Mouse (Mus musculus): ENCODE measurements around the gene Znrd1. TPM values are rescaled to one million over a fixed set of nuclear protein-coding genes. Genes with fewer than 3 reads are reported as not detected.

Gene Znrd1
- polyA plus RNA-seq, 1 experiment from 2014 or later, result 97.2 TPM

DNA sequence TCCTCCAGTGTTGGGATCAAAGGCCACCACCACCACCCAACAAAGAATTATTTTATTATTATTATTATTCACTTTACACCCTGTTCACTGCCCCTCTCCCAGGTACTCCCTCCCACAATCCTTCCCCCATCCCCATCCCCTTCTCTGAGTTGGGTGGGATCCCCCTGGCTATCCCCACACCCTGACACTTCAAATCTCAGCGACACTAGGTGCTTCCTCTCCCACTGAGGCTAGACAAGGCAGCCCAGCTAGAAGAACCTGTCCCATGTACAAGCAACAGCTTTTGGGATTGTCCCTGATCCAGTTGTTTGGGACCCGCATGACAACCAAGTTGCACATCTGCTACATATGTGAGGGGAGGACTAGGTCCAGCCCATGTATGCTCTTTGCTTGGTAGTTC lies 5.7 kb downstream of the Znrd1 start:
- H3K9me3 ChIP-seq (ENCODE audit: control insufficient read depth, low read depth, low read length), result no peaks in the 10 kb centered on the region
- H3K9ac ChIP-seq (replicated peaks; ENCODE audit: low read depth, low read length), result no peak overlapping the region
- H3K27ac ChIP-seq (ENCODE audit: low read length), result no peak overlapping the region
- peaks cover 9% of the 10 kb centered on the region for H3K4me1 ChIP-seq (ENCODE audit: control insufficient read depth, insufficient read depth, low read length)
- no peak overlapping the region for H3K4me3 ChIP-seq (ENCODE audit: low read depth, low read length)
- no peak overlapping the region for H3K4me2 ChIP-seq (replicated peaks; ENCODE audit: low read depth, low read length)
- H3K27me3 ChIP-seq (ENCODE audit: control insufficient read depth, insufficient read depth, low read length), result no peaks in the 10 kb centered on the region
- 90% methylated on average over 2 of the region's 2 CpGs for WGBS
- peaks cover 21% of the 10 kb centered on the region for H3K36me3 ChIP-seq (ENCODE audit: control insufficient read depth, insufficient read depth, low read length)
- ATAC-seq (ENCODE audit: insufficient number of reproducible peaks, insufficient read depth, low FRiP score, low read depth), result no peak

DNA sequence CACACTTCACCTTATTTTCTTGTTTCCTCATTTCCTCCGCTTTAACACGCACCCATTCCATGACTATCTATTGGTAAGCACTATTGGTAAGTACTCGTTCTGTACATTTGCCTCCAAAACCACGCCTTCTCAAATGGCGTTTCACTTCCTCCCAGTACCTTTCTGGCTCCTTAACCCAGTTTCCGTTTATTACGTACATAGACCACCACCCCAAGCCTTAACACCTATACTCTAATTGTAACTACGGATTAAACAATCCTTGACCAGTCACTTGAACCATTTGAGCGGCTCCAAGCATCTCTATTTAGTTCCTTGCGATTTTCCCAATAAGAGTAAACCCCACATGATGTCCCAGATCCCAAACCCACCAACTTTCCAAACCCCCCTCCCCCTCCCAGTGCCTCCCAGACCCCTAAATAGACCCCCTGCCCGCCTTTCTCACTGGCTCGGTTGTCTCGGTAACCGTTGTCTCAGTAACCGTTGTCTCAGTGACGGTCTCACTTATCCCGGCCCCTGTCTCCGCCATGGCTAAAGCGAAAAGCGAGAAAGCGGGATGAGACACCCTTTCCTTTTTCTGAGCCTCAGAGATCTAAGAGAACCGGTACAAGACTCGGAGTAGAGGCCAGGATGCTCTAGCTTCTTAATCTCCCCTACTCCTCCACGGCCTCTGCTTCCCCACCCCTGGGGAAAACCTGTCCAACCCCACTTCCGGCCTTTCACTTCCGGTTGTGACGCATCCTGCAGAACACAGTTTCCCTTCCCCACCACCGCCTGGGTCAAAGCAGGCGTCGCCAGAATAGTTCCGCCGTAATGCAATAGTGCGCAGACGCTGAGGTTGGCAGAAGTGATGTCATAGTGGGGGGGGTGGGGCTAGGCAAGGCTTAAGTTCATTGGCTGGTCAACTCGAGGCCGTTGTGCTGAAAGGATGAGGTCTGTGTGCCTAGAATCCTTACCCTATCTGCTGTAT lies 7.1 kb downstream of the Znrd1 start, which contains the start of gene Ppp1r11:
TSS of gene Ppp1r11 (minus strand) at position 761 of the 967 bp plus-strand sequence.
- Histone ChIP-seq H3K4me2 (replicated peaks; ENCODE audit: low read depth, low read length) (peak within 1 kb of the TSS; percentile 77), H3K9ac (replicated peaks; ENCODE audit: low read depth, low read length) (peak within 1 kb of the TSS; percentile 67), H3K27me3 (ENCODE audit: control insufficient read depth, insufficient read depth, low read length) (peaks cover 4% of the 10 kb centered on the region; the same call in 1 of the 2 replicates), H3K4me3 (ENCODE audit: low read depth, low read length) (peak within 1 kb of the TSS; percentile 77), H3K27ac (ENCODE audit: low read length) (0 out of 2 replicates have a peak within 1 kb of the TSS, but pooled peaks have one; percentile 21), H3K36me3 (ENCODE audit: control insufficient read depth, insufficient read depth, low read length) (peaks cover 21% of the 10 kb centered on the region), H3K4me1 (ENCODE audit: control insufficient read depth, insufficient read depth, low read length) (peaks cover 9% of the 10 kb centered on the region; the same call in 1 of the 2 replicates), H3K9me3 (ENCODE audit: control insufficient read depth, low read depth, low read length) (no peaks in the 10 kb centered on the region)
- WGBS, result 2% methylated on average over 36 of the region's 36 CpGs
- peak; percentile 98 for ATAC-seq (ENCODE audit: insufficient number of reproducible peaks, insufficient read depth, low FRiP score, low read depth)

DNA sequence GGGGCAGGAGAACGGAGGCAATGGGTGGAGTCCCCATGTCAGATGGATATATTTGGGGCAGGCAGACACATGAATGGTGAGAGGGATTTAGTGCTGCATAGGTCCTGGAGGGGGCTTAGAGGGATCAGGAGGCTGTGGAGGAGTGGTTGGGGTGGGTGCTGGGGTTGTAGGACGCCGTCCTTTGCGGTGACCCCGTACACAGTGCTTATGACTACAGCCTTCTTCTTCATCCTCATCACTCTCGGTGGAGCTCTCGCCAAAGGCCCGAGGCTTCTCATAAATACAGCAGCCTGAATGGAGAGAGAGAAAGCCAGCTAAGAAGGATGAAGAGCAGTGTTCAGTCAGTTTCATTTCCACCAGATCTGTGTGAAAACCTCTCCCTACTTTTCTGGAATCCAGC lies 9.1 kb downstream of the Znrd1 start:
- 97% methylated on average over 8 of the region's 8 CpGs for WGBS
- Histone ChIP-seq H3K4me1 (ENCODE audit: control insufficient read depth, insufficient read depth, low read length) (peaks cover 9% of the 10 kb centered on the region; the same call in 1 of the 2 replicates), H3K9me3 (ENCODE audit: control insufficient read depth, low read depth, low read length) (no peaks in the 10 kb centered on the region), H3K4me2 (replicated peaks; ENCODE audit: low read depth, low read length) (no peak overlapping the region), H3K27ac (ENCODE audit: low read length) (no peak overlapping the region), H3K27me3 (ENCODE audit: control insufficient read depth, insufficient read depth, low read length) (peaks cover 6% of the 10 kb centered on the region; the same call in 1 of the 2 replicates), H3K4me3 (ENCODE audit: low read depth, low read length) (no peak overlapping the region), H3K36me3 (ENCODE audit: control insufficient read depth, insufficient read depth, low read length) (peaks cover 12% of the 10 kb centered on the region), H3K9ac (replicated peaks; ENCODE audit: low read depth, low read length) (no peak overlapping the region)
- no peak for ATAC-seq (ENCODE audit: insufficient number of reproducible peaks, insufficient read depth, low FRiP score, low read depth)

DNA sequence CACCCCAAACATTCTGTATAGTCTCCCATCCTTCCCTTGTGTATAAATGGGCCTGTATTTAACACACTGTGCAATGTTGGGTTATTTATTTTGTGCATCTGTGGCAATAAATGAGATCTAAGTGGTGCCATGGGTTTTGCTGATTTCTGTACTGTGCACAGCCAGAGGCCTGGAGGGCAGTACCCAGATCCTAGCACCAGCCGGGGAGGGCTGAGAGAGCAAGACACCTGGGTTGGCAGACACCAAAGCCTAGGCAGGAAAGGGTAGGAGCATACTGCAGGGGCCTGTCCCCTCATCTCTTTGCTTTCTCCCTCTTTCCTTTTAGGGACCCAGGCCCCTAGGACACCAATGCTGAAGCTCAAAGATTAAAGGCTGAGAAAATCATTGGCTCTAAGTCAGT lies 10.1 kb downstream of the Znrd1 start:
- peaks cover 9% of the 10 kb centered on the region; the same call in 1 of the 2 replicates for H3K4me1 ChIP-seq (ENCODE audit: control insufficient read depth, insufficient read depth, low read length)
- no peak overlapping the region for H3K4me2 ChIP-seq (replicated peaks; ENCODE audit: low read depth, low read length)
- peaks cover 15% of the 10 kb centered on the region for H3K27me3 ChIP-seq (ENCODE audit: control insufficient read depth, insufficient read depth, low read length)
- no peak for ATAC-seq (ENCODE audit: insufficient number of reproducible peaks, insufficient read depth, low FRiP score, low read depth)
- H3K36me3 ChIP-seq (ENCODE audit: control insufficient read depth, insufficient read depth, low read length), result peaks cover 10% of the 10 kb centered on the region
- H3K9me3 ChIP-seq (ENCODE audit: control insufficient read depth, low read depth, low read length), result no peaks in the 10 kb centered on the region
- H3K27ac ChIP-seq (ENCODE audit: low read length), result no peak overlapping the region
- 93% methylated on average over 1 of the region's 1 CpGs for WGBS
- no peak overlapping the region for H3K9ac ChIP-seq (replicated peaks; ENCODE audit: low read depth, low read length)
- H3K4me3 ChIP-seq (ENCODE audit: low read depth, low read length), result no peak overlapping the region

DNA sequence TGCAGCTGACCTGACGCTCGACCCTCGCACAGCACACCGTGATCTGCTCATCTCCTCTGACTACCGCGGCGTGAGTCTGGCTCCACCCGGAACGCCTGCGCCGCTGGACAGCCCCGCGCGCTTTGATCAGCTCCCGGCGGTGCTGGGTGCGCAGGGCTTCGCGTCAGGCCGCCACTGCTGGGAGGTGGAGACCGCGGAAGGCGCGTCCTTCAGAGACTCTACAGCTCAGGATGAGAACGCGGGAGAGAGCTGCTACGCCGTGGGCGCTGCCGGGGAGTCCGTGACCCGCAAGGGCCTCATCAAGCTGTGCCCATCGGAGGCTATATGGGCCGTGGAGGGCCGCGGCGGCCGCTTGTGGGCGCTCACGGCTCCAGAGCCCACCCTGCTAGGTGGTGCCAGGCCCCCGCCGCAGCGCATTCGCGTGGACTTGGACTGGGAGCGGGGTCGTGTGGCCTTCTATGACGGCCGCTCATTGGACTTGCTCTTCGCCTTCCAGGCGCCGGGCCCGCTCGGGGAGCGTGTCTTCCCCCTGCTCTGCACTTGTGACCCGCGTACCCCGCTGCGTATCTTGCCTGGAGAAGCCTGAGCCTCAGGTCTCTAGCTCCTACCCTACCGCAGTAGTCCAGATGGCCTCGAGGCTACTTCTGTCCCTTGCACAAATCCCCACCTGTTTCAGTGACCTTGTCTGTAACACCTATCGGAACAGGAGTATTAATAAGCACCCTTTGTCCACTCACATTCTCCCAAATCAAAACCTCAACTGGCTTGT lies 11.1 kb downstream of the Znrd1 start:
- H3K9ac ChIP-seq (replicated peaks; ENCODE audit: low read depth, low read length), result peak overlapping the region; percentile 36
- no peak overlapping the region for H3K27ac ChIP-seq (ENCODE audit: low read length)
- H3K36me3 ChIP-seq (ENCODE audit: control insufficient read depth, insufficient read depth, low read length), result peaks cover 9% of the 10 kb centered on the region
- 1% methylated on average over 59 of the region's 62 CpGs for WGBS
- H3K4me2 ChIP-seq (replicated peaks; ENCODE audit: low read depth, low read length), result peak overlapping the region; percentile 97
- no peaks in the 10 kb centered on the region for H3K9me3 ChIP-seq (ENCODE audit: control insufficient read depth, low read depth, low read length)
- ATAC-seq (ENCODE audit: insufficient number of reproducible peaks, insufficient read depth, low FRiP score, low read depth), result 0 out of 2 replicates have a peak, but pooled peaks have one; percentile 24
- peaks cover 9% of the 10 kb centered on the region; the same call in 1 of the 2 replicates for H3K4me1 ChIP-seq (ENCODE audit: control insufficient read depth, insufficient read depth, low read length)
- peak overlapping the region; percentile 43 for H3K4me3 ChIP-seq (ENCODE audit: low read depth, low read length)
- H3K27me3 ChIP-seq (ENCODE audit: control insufficient read depth, insufficient read depth, low read length), result peaks cover 25% of the 10 kb centered on the region

DNA sequence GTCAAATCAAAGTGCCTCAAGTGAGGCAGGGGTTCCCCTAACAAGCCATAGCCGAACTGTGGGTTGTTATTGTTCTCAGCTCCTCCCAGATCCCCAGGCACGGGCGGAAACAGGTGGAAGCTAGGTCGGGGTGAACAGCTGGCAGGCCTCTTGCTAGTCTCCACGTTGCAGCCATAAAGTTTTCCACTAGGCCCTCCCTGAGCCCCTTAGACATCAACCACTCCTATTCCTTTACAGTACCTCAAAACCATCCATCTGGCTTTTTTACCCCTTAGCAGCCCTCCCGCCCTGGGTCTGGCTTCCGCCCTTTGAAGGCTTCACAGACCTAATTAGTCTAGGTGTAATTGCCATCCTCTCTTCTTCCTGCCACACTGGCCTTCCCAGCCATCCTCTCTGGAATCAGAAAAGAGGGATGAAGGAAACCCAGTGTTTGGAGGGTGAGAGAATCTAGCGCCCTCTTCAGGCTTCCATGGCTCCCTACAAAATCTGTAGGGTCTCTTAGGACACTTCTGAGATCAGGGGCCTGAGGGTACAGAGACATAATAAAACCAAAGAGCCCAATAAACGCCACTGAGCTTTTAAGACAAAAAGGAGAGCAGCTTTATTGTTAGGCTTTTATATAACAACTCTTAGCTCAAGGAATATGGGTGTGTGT lies 14.1 kb downstream of the Znrd1 start:
- peaks cover 5% of the 10 kb centered on the region for H3K36me3 ChIP-seq (ENCODE audit: control insufficient read depth, insufficient read depth, low read length)
- no peak for ATAC-seq (ENCODE audit: insufficient number of reproducible peaks, insufficient read depth, low FRiP score, low read depth)
- no peak overlapping the region for H3K4me2 ChIP-seq (replicated peaks; ENCODE audit: low read depth, low read length)
- peaks cover 26% of the 10 kb centered on the region for H3K27me3 ChIP-seq (ENCODE audit: control insufficient read depth, insufficient read depth, low read length)
- H3K9ac ChIP-seq (replicated peaks; ENCODE audit: low read depth, low read length), result no peak overlapping the region
- H3K4me1 ChIP-seq (ENCODE audit: control insufficient read depth, insufficient read depth, low read length), result 0 out of 2 replicates have a peak, but pooled peaks cover 4% of the 10 kb centered on the region
- H3K9me3 ChIP-seq (ENCODE audit: control insufficient read depth, low read depth, low read length), result no peaks in the 10 kb centered on the region
- no peak overlapping the region for H3K27ac ChIP-seq (ENCODE audit: low read length)
- H3K4me3 ChIP-seq (ENCODE audit: low read depth, low read length), result no peak overlapping the region
- 16% methylated on average over 9 of the region's 9 CpGs for WGBS

DNA sequence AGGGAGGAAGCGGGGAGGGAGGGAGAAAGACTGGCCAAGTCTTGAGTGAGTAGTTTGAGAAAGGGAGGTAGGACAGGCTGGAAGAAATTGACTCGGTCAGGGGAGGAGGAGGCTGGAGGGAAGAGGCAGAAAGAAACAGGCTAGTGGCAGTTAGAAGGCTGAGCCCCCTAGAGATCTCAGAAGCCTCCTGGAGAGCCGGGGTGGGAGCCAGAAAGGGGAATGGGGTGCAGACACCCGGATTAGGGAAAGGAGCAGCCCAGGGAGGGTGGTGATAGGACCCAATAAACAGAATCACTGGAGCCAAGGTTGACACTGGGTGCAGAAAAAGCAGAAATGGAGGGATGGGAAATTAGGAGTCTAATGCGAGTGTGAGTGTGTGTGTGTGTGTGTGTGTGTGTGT lies 14.7 kb downstream of the Znrd1 start:
- no peak overlapping the region for H3K4me2 ChIP-seq (replicated peaks; ENCODE audit: low read depth, low read length)
- 0 out of 2 replicates have a peak, but pooled peaks cover 4% of the 10 kb centered on the region for H3K4me1 ChIP-seq (ENCODE audit: control insufficient read depth, insufficient read depth, low read length)
- H3K27me3 ChIP-seq (ENCODE audit: control insufficient read depth, insufficient read depth, low read length), result peaks cover 26% of the 10 kb centered on the region
- no peak for ATAC-seq (ENCODE audit: insufficient number of reproducible peaks, insufficient read depth, low FRiP score, low read depth)
- H3K27ac ChIP-seq (ENCODE audit: low read length), result no peak overlapping the region
- H3K4me3 ChIP-seq (ENCODE audit: low read depth, low read length), result 0 out of 2 replicates have a peak overlapping the region, but pooled peaks have one; percentile 41
- H3K9ac ChIP-seq (replicated peaks; ENCODE audit: low read depth, low read length), result no peak overlapping the region
- H3K9me3 ChIP-seq (ENCODE audit: control insufficient read depth, low read depth, low read length), result no peaks in the 10 kb centered on the region
- no peaks in the 10 kb centered on the region; the same call in 1 of the 2 replicates for H3K36me3 ChIP-seq (ENCODE audit: control insufficient read depth, insufficient read depth, low read length)
- 17% methylated on average over 5 of the region's 5 CpGs for WGBS

All from stomach, embryonic 14.5 days (tissue).